Mouse (Mus musculus) heart, adult 18-20 months (tissue): ENCODE measurements around the gene Rag2. TPM values are rescaled to one million over a fixed set of nuclear protein-coding genes. Genes with fewer than 3 reads are reported as not detected.

Experiments
- DNase-seq, 2 experiments: peaks; one replicate each; pipeline ENCODE4 v3.0.0; 2021 to 2022; ENCODE audit warnings: mixed read lengths in 1 of 2
- long read RNA-seq, 2 experiments: library from polyadenylated mRNA; stranded (forward); transcript quantifications; one replicate each; pipeline ENCODE4 v2.0.0; 2021
- total RNA-seq, 2 experiments: library from RNA; stranded (reverse); gene quantifications; 2 replicates each; pipeline ENCODE4 v1.2.3; 2021

Rag2 gene
- not detected for total RNA-seq
- long read RNA-seq, experiment 1, result 0 reads
- long read RNA-seq, experiment 2, result 0 reads

GRCm38 (mm10) chr2:101624526-101624925, at the start of gene Rag2:
Gene Rag2, plus strand, starts transcription at chr2:101624718.
- DNase-seq, result no peak

GRCm38 (mm10) chr2:101577243-101577642, 47.3 kb upstream of the Rag2 start:
- no peak for DNase-seq

- DNase-seq, result no peak
Measured at GRCm38 (mm10) chr2:101580027-101580426, 44.5 kb upstream of the Rag2 start.

GRCm38 (mm10) chr2:101580428-101580827, 44.1 kb upstream of the Rag2 start:
- no peak for DNase-seq

- no peak for DNase-seq
Measured at GRCm38 (mm10) chr2:101580977-101581376, 43.5 kb upstream of the Rag2 start.

DNA sequence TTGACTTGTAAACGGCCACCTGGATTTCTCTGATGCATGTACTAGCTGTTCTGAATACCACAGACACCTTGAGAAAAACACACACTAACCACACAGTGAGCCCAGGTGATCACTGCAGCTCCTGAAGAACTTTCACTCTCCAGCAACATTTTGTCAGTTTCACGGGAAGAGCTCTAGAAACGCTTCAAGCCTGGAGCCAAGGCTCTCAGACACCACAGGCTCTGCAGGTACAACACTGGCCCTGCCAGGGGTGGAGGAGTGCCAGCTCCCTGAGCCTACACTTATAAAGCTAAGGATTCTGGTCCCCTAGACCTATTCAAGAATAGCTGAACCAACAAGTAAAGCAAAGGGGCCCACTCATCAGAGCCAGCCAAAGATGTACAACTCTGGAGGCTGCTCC, 43.1 kb upstream of the Rag2 start:
- DNase-seq, result no peak

DNA sequence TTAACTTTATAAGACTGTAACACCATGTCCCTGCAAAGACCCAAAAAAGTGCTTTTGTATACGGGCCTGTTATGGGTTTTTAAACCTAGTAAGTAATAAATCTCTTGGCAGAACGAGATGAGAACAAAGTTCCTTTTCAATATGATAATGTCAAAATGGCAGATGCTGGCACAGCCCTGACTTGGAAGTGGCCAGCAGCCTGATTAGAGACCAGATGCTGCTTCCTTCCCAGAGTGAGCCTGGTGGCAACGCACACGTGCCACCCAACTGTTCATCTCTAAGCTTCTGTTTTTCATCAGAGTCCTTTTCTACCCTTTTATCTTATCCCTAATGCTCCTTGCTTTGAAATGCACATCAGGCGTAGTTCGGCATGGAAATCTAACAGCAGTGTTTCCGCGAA, 33.2 kb upstream of the Rag2 start:
- no peak for DNase-seq

DNA sequence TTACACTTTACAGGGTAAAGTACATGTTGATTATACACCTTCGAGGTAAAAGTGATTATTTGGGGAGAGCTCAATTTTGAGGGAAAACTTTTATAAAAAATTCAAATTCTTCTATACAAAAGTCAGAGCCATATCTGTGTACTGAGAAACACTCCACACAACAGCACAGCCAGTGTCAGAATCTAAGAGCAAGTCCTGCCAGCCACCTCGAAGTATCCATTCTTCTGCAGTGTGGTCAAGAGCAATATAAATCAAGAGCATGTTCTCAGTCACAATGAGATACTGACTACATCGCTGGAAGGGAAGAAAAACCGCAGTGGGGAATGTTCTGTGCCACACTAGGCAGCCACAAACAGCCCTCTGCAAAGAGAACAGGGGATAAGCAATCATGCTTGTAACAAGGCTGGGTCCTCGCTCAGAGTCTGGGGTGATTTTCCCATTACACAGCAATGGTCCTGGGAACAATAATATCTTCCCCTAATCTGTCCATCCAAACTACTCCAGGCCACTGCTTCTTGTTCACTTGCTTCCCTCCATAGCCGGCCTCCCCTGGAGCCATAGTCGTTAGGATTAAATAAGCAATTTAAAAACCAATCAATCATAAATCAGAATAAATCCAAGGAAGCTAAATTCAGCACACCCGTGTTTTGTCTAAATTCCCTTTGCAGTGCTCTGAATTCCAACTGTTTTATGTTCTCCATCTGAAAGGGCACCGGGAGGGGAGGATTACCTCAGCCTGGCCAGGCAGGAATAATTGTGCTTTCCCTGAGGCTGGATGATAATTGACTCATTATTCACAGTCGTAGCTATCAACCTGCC, 32.3 kb upstream of the Rag2 start:
- DNase-seq, result no peak

DNA sequence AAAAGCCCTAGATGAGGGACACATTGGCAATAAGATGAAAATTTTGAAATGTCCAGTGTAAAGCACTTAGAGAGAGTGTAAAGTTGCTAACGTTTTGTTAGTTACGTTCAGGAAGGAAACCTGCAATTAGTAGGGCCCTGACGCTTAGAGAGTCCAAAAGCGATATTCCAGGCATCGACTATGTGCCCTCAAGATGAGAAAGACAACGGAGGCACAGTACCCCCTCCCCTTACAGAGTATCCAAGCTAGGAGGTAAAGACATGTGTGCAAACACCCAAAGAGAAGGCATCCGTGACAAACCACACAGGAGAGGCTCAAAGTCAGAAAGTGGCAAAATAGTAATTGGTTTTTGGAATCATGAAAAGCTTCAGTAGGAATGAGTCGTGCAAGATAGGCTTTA, 31.6 kb upstream of the Rag2 start:
- DNase-seq, result no peak

DNA sequence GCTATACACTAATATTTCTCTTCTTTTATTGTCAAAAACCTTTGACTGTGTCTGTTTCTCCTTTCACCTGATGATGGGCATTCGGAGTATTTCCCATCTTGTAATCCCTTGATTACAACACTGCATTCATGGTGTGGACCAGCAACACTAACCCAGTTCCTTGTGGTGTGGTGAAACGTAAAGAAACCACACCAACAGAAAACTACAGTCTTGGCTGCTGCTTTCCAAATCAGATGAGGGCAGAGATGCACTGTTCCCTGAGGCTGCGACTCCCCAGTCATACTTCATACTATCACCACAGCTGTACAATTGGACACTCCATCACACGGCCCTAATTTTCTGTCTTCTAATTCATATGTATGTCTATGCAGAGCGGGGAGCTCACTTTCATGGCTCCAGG, 29.8 kb upstream of the Rag2 start:
- no peak for DNase-seq

DNA sequence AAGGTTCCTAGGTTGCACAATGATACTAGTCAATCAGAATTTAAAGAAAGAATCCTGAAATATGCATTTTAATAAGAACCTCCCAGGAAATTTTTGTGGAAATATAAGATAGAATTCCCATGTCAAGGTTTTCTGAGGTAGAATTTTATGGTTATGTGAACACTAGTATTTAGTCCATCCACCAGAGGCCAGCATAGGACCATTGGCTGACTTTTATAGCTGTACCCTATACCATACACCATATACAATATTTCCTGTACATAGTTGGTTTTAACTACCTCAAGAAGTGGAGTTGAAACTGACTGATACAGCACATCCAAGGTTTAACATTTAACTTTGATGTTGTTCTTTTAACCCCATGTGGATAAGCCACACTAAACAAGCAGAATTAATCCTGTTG, 27.3 kb upstream of the Rag2 start:
- no peak for DNase-seq

DNA sequence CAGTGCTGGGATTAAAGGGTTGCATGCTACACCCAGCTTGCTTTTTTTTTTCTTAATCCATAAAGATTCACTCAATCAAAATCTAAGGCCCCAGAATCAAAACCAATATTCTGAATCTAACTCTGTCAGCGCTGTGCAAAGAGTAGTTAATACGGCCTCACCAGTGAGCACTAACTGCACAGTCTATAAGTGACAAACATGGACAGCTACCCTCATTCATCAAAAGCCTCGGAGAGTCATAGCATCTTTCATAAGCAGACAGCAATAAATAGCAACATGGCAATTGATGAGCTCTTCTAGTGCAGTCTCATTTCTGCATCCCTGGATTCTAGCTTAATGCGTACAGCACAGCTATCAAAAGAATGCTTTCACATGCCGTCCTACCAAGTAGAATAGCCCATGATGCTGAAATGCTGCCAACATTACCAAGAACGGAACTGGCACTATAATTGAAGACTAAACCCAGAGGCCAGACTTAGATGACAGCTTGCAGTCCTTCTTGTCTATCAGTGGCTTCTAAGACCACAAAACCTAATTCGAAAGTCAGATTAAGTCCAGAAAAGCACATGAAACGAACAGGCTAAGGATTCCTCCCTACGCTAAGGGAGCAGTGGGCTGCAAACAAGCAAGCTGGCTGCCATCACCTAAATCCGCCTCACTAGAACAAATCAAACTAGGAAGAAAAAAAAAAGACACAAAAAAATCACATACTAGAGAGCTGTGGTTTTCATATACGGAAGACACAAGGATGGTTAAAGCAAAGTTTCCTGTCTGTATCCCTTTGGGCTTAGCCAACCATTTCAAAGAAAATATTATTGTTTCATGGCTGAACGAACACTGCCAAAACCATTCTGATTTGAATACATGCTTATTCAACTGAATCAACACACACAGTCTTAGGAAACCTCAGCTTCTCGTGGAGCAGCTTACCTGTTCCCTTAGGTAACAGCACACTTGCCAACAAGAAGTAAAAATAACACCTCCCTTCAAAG, 26.0 kb upstream of the Rag2 start:
- peak; percentile 31 to 45 for DNase-seq

- DNase-seq, result peak; percentile 63 to 70
Measured at GRCm38 (mm10) chr2:101600703-101601102, 23.8 kb upstream of the Rag2 start.

DNA sequence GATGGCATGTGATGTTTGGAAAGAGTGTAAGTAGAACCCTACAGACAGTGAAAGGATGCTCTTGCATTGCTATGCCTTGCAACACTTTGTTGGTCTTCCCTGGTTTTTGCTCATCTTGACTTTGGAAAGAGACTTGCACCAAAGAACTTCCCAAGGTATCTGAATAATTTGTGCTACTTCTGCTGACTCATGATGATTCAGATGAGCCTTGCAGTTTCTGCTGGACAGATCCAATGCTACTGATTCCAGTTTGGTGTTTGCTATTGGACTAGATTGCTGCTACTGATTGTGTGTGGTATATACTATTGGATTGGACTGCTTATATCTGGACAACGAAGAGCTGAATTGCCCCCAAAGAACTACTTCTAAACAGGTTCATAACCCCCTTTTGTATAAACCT, 21.4 kb upstream of the Rag2 start:
- DNase-seq, result no peak

DNA sequence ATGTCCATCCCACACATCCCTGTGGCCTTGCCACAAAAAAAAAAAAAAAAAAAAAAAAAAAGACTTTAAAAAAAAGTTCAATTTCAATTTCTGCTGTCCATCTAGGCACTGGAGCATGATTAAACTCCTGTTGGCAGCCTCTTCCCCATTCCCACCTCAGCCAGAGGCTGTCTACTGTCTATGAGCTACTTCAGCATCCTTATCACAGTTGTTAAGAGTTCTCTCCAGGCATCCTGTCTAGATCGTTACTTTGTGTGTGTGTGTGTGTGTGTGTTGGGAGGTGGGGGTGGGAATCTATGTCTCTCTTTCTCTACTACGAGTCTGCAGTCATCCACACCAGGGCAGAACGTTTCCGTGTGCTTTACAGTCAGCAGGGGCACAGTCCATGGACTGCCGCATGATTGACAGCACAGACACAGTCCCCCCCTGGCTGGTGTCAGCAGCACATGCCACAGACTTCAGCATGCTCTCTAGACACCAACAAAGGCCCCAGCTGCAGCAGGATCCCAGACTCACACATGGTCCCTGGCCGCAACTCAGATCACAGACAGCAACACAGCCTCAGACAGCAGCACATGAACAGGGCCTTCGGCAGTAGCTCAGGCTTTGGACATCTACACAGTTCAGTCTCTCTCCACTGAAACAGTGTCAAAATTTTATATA, 16.2 kb upstream of the Rag2 start:
- DNase-seq, result no peak

GRCm38 (mm10) chr2:101610861-101611260, 13.7 kb upstream of the Rag2 start:
- DNase-seq, result no peak

DNA sequence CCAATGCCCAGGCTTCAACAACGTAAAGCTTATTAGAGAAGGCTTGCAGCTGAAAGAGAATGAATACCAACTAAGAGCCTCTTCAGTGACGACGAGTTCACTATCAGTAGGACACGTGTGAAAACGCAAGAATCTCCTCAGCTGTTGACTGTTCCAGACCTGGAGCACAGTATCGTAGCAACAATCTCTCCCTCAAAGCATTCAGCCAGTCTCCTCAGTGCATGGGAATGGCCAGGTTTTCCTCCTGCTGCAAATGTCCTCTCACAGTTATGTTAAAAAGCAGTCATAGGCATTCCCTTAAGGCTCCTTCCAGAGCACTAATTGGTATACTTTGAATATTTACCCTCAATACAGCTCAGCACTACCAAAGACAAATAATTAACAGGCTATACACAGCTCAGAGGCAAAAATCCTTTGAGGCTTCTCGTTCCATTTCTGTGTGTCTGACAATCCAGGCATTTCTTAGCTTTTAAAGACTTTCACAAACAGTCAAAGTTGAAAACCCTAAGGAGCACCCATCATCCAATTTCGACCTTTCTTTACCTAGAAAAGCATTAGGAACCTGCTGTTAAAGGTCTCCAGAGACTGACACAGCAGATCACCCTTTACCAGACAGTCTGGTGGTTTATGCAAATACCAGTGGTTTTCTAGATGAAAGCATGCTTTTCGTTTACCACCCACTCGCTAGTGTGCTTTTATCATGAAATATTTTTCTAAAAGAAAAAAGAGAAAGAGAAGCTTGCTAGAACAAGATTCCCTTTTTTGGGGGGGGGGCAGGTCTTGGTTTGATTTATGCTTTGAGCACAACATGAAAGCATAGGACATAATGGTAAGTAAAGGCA, 8.8 kb upstream of the Rag2 start:
- no peak for DNase-seq

- no peak for DNase-seq
Measured at GRCm38 (mm10) chr2:101618373-101618772, 6.1 kb upstream of the Rag2 start.

- no peak for DNase-seq
Measured at GRCm38 (mm10) chr2:101620899-101621298, 3.6 kb upstream of the Rag2 start.

- no peak for DNase-seq
Measured at GRCm38 (mm10) chr2:101621611-101622010, 2.9 kb upstream of the Rag2 start.

- no peak for DNase-seq
Measured at GRCm38 (mm10) chr2:101623042-101623441, 1.5 kb upstream of the Rag2 start.

GRCm38 (mm10) chr2:101624011-101624410, 507 bp upstream of the Rag2 start:
- no peak for DNase-seq
